Mouse (Mus musculus) inflammation-experienced regulatory T-cells, adult 16 weeks (primary cell): ENCODE data around the gene Rps5. TPM values are rescaled to one million over a fixed set of nuclear protein-coding genes. Genes with fewer than 3 reads are reported as not detected.

Source experiments
- polyA plus RNA-seq: library from polyadenylated mRNA; unstranded; fragments of 100-300 nt; shearing (Covaris generic); gene quantifications from one replicate; pipeline ENCODE4 v1.2.1, GENCODE M21; 2017

Rps5 gene
- polyA plus RNA-seq: 894 TPM

DNA sequence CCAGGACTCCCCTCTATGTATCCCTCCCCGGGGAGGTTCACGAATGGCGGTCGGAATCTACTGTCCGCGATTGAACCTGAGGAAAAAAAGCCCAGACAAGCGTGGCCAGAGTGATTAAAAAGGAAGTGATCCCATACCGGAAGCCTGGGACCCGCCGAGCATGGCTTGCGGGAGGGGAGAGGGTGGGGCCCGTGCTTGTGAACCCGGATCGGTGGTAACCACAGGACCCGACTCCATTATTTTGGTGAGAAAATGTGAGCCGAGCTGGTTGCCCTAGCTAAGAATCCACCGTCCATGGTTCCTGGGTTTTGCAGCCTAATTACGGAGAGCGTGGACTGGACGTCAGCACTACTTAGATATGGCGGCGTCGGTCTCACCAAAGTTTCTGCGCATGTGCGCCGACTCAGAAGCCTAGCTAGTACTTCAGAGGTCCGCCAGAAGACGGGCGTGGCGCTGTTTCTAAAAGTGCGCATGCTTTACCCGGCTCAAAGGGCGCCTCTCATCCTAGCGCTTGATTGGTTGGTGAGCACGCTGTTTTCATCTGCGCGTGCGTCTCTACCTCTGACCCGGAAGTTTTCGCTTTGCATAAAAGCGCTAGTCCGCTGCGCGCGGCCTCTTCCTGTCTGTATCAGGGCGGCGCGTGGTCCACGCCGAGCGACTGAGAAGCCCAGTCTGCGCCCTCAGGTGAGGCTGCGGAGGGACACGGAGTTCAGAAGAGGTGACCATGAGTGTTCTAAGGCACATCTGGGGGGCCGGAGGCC lies at the start of gene Rps5:
Rps5 (plus strand) TSS at position 586 of the 761 bp plus-strand sequence.

DNA sequence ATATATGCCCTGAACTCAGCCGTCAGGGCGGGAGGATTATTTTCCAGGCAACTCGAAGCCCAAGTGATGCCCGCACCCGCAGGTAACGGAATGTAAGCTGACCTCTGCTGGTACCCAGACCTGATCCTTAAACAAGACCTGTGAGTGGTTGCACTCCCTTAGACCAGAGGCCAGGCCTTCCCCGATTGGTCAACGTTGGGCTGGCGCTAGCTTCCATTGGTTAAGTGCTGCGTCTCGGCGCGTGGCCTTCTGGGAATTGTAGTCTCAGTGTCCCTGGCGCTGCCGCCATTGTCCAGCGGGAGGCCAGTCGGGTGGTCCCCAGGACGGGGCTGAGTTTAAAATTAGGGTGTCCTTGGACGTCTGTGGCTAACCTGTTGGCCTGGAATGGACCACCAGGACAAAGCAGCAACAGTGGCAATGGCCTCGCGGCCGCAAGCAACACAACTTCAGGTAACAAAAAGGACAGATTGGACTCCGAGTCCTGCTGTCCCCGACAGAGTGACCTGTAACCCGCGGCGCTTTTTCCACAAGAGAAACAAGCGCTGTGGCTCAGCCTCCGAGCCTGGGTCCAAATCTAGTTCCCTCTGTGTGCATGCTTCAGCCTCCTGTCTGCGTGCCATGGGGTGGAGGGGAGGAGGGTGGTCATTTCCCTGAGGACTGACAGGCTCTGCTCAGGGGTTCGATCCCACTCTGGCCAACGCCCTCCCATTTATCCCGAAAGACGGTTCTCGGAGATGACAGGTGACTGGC lies 41.0 kb upstream of the Rps5 start, which contains the start of gene Zfp128:
Zfp128 (plus strand) TSS at position 267 of the 750 bp plus-strand sequence.

DNA sequence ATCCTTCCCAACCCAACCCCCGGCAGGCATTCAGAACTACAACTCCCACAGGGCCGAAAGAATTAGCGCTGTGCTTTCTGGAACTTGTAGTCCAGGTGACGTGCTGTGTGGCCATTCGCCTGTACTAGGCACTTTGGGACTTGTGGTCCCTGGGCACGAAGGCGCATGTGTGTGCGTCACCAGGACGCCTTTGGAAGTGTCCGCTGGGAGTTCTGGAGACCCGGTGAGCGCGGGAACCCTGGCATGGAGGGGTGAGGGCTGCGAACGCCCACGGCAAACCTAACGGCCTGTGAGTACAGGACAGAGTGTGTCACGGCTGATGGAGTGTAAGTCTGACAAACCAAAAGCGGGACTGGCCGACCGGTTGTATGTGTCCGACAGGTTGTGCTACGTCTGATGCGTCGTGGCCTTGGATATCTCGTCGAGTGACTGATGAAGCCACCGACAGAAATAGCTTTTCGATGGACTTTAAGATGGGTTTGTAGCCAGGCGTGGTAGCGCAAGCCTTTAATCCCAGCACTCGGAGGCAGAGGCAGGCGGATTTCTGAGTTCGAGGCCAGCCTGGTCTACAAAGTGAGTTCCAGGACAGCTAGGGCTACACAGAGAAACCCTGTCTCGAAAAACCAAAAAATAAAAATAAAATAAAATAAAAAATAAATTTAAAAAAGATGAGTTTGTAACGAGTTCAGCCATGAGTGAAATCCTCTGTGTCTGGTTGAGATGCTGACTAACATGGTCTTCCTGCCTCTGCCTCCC lies 24.3 kb upstream of the Rps5 start, which contains the start of gene Zscan22:
Zscan22 (plus strand) TSS at position 161 of the 756 bp plus-strand sequence.

DNA sequence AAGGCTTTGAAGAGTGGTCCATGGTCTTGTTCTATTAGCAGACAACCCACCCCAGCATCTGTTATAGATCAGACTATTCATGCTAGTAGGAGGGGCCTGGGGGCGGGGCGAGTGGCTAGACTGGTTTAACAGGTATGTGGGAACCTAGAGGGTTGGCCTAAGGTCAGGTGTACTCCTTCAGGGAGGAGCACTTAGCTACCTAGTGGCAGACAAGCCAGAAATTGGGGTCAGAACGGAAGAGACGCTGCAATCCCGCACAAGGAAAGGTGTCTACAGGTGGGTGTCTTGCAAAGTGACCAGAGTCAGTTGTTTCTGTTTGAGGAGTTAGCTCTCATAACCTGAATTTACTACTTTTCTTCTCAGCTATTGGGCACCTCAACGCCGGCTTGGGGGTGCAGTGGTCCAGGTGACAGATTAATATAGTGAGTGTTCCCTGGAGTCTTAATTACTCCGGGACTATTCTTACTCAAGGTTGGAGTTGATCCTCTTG lies 5.1 kb downstream of the Rps5 start, which contains the start of gene Rnf225:
Rnf225 (plus strand) TSS at position 226 of the 490 bp plus-strand sequence.

DNA sequence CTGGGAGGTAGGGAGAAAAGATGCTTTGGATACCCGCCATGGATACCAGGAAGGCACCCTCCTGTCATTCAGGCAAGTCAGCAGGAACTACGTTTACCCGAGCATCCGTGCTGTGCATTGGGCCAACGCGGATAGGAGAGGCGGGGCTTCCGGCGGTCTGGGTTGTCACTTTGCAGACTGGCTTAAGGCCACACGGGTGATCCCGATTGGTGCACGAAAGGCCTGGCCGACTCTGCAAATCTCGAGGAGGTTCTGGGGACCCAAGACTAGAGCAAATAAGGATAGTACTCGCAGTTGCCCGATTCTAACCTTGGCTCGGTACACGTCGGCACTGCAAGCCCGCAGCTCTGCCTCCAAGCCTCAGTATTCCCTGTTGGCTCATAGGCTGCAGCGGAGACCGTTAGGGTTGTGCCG lies 43.6 kb downstream of the Rps5 start, which contains the start of gene Zfp324:
Zfp324 (plus strand) TSS at position 161 of the 414 bp plus-strand sequence.

Other genes starting within 250 kb of the Rps5 start
- not detected for gene Vmn2r55, start 237.3 kb upstream of the Rps5 start, polyA plus RNA-seq
- gene Vmn2r56, start 187.3 kb upstream of the Rps5 start, polyA plus RNA-seq: not detected
- 3.3 TPM for gene Zscan18, start 118.7 kb upstream of the Rps5 start, polyA plus RNA-seq
- 18.8 TPM for gene Zfp329, start 103.4 kb upstream of the Rps5 start, polyA plus RNA-seq
- 104 TPM for gene Zfp110, start 87.5 kb upstream of the Rps5 start, polyA plus RNA-seq
- gene Zfp128, start 41.1 kb upstream of the Rps5 start, polyA plus RNA-seq: 4.9 TPM
- gene Zscan22, start 24.5 kb upstream of the Rps5 start, polyA plus RNA-seq: 17.8 TPM
- not detected for gene Rnf225, start 5.1 kb downstream of the Rps5 start, polyA plus RNA-seq
- 9.4 TPM for gene Zfp324, start 43.5 kb downstream of the Rps5 start, polyA plus RNA-seq
- 10.4 TPM for gene Zfp446, start 55.6 kb downstream of the Rps5 start, polyA plus RNA-seq
- gene Slc27a5, start 75.9 kb downstream of the Rps5 start, polyA plus RNA-seq: not detected
- gene Trim28, start 76.8 kb downstream of the Rps5 start, polyA plus RNA-seq: 29.7 TPM
- 6.4 TPM for gene Zbtb45, start 87.7 kb downstream of the Rps5 start, polyA plus RNA-seq
- 262 TPM for gene Chmp2a, start 112.5 kb downstream of the Rps5 start, polyA plus RNA-seq
- 8.9 TPM for gene Ube2m, start 116.0 kb downstream of the Rps5 start, polyA plus RNA-seq
- gene Mzf1, start 132.5 kb downstream of the Rps5 start, polyA plus RNA-seq: 0.28 TPM
- gene Vmn1r85, start 172.9 kb downstream of the Rps5 start, polyA plus RNA-seq: not detected
- gene Vmn1r86, start 197.6 kb downstream of the Rps5 start, polyA plus RNA-seq: not detected
- gene Vmn1r87, start 217.9 kb downstream of the Rps5 start, polyA plus RNA-seq: not detected
- gene Vmn1r88, start 237.3 kb downstream of the Rps5 start, polyA plus RNA-seq: 0.06 TPM